Mouse (Mus musculus) activated CD4-positive, CD25-positive, alpha-beta regulatory T cell, adult 9 weeks (primary cell): ENCODE results near the gene Olfr715b. TPM values are rescaled to one million over a fixed set of nuclear protein-coding genes. Genes with fewer than 3 reads are reported as not detected.

Source experiments
- polyA plus RNA-seq: library from polyadenylated mRNA; unstranded; fragments of 100-300 nt; shearing (Covaris generic); gene quantifications from one replicate; pipeline ENCODE4 v1.2.1, GENCODE M21; 2017

Gene Olfr715b
- not detected for polyA plus RNA-seq

GRCm38 (mm10) chr7:107110269-107110668 lies at the start of gene Olfr715b:
Olfr715b (minus strand) TSS chr7:107110369.

GRCm38 (mm10) chr7:107138027-107138426 lies 27.9 kb upstream of the Olfr715b start, which contains the start of gene Olfr716:
Olfr716 (plus strand) TSS chr7:107138327.

GRCm38 (mm10) chr7:107130983-107131382 lies 20.8 kb upstream of the Olfr715b start, which contains the start of gene Olfr715:
Olfr715 (minus strand) TSS chr7:107131083.

GRCm38 (mm10) chr7:107092920-107093319 lies 17.2 kb downstream of the Olfr715b start, which contains the start of gene Olfr17:
Olfr17 (plus strand) TSS chr7:107093220.

GRCm38 (mm10) chr7:107070681-107071080 lies 39.5 kb downstream of the Olfr715b start, which contains the start of gene Olfr714:
Olfr714 (plus strand) TSS chr7:107070981.

Other genes starting within 250 kb of the Olfr715b start
- gene Olfr704, start 247.2 kb downstream of the Olfr715b start, polyA plus RNA-seq: not detected
- not detected for gene Olfr705, start 233.5 kb downstream of the Olfr715b start, polyA plus RNA-seq
- gene Olfr706, start 222.2 kb downstream of the Olfr715b start, polyA plus RNA-seq: not detected
- gene Olfr707, start 209.1 kb downstream of the Olfr715b start, polyA plus RNA-seq: not detected
- not detected for gene Olfr1532-ps1, start 202.4 kb downstream of the Olfr715b start, polyA plus RNA-seq
- gene Olfr709-ps1, start 178.2 kb downstream of the Olfr715b start, polyA plus RNA-seq: not detected
- gene Olfr710, start 162.1 kb downstream of the Olfr715b start, polyA plus RNA-seq: not detected
- gene Olfr6, start 146.4 kb downstream of the Olfr715b start, polyA plus RNA-seq: not detected
- gene Olfr711, start 134.9 kb downstream of the Olfr715b start, polyA plus RNA-seq: not detected
- not detected for gene Olfr2, start 104.3 kb downstream of the Olfr715b start, polyA plus RNA-seq
- not detected for gene Olfr713, start 79.2 kb downstream of the Olfr715b start, polyA plus RNA-seq
- gene Olfr714, start 39.4 kb downstream of the Olfr715b start, polyA plus RNA-seq: not detected
- not detected for gene Olfr17, start 17.1 kb downstream of the Olfr715b start, polyA plus RNA-seq
- gene Olfr715, start 20.7 kb upstream of the Olfr715b start, polyA plus RNA-seq: not detected
- gene Olfr716, start 28.0 kb upstream of the Olfr715b start, polyA plus RNA-seq: not detected
- not detected for gene Nlrp14, start 56.6 kb upstream of the Olfr715b start, polyA plus RNA-seq
- gene Rbmxl2, start 99.1 kb upstream of the Olfr715b start, polyA plus RNA-seq: not detected